Mouse (Mus musculus) spleen, adult 2 months (tissue): ENCODE measurements at regions not wholly inside any gene's neighbourhood (a gene's known extent, or its start where the extent isn't known, plus 50 kb on each side); places are given as distances from the start of the nearest gene placed in this dataset.

ENCODE experiments used
- CTCF ChIP-seq: fragments of 200-500 bp; IDR thresholded peaks from 2 replicates; pipeline ENCODE4 v1.5.1; 2011; ENCODE audit warnings: mild to moderate bottlenecking, inconsistent platforms; ENCODE audit not compliant: insufficient read depth, insufficient read length, insufficient replicate concordance; ENCODE audit errors: extremely low read depth
- POLR2A ChIP-seq: fragments of 200-500 bp; IDR thresholded peaks from 2 replicates; pipeline ENCODE4 v1.6.1; 2011; ENCODE audit warnings: low read depth, low read length, inconsistent platforms

GRCm38 (mm10) chr16:95122048-95122447 lies 124.5 kb upstream of the Kcnj6 start:
- TF ChIP-seq CTCF (no peak), POLR2A (no peak)
